7 mouse cellular contexts compared by ENCODE assay signal in the genomic region with DNA sequence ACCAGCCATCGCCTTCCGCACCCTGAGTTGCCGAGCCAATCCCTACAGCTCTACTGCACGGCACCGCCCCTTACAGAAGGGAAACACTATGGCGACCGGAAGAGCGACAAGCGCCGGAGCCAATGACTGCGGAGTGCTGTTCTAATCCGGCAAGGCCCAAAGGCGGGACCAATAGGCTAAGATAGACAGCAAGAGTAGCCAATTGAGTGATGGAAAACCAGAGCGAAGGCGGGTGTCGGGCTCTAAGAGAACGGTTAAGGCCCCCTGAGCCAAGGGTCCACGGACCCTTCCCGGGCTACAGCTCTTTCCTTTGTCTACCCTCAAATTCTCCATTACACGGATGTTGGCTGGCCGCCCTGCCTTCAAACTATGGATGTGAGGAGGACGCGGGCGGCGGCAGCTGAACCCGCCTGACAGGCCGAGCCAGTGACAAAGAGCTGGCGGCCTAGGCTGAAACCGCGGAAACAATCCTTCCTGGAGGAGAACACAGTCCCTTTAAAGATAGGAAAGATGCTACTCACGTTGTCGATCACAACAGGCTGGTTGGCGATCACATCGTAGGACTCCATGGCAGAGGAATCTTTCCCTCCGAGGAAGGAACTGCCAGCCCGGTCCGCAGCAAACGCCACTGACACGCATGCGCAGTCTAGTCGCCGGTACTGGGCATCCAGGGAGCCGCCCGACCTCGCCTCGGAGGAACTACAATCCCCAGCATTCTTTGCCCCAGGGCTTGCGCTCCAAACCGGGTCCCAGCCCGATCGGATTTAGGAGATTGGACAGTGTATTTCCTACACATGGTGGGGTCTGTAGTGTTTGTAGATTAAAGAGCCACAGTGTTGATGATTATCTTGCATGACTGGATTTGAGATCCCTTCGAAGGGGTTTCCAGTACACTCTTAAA. TPM values are rescaled to one million over a fixed set of nuclear protein-coding genes. Genes with fewer than 3 reads are reported as not detected.
A peak's percentile ranks its signal among the peaks of the same experiment; 100 is the strongest.
DNase-seq lines count a peak whose midpoint lies in the region; ATAC-seq lines count a peak whose summit lies in the region.

A gene (minus strand): TSS at position 640 of the 901 bp plus-strand sequence.

- peak within 1 kb of the TSS; percentile 87 for H3K4me2 ChIP-seq in embryonic facial prominence, embryonic 11.5 days (ENCODE audit: low read depth, low read length)
- H3K4me2 ChIP-seq in limb, embryonic 11.5 days (ENCODE audit: low read depth, severe bottlenecking) = peak within 1 kb of the TSS; percentile 60
- peak within 1 kb of the TSS; percentile 96 for H3K4me2 ChIP-seq in midbrain, embryonic 14.5 days (ENCODE audit: low read length)

- H3K27me3 ChIP-seq in embryonic facial prominence, embryonic 11.5 days (ENCODE audit: control insufficient read depth, insufficient read depth, low read length) = no peaks in the 10 kb centered on the region
- H3K27me3 ChIP-seq in limb, embryonic 11.5 days (ENCODE audit: control insufficient read depth, insufficient read depth, low read length) = no peaks in the 10 kb centered on the region
- no peaks in the 10 kb centered on the region for H3K27me3 ChIP-seq in midbrain, embryonic 14.5 days (ENCODE audit: control insufficient read depth, insufficient read depth, low read length)

- peaks cover 2% of the 10 kb centered on the region; the same call in 1 of the 2 replicates for H3K4me1 ChIP-seq in embryonic facial prominence, embryonic 11.5 days (ENCODE audit: control insufficient read depth, insufficient read depth, low read length)
- peaks cover 21% of the 10 kb centered on the region for H3K4me1 ChIP-seq in limb, embryonic 11.5 days (ENCODE audit: control insufficient read depth, insufficient read depth, low read length)
- H3K4me1 ChIP-seq in midbrain, embryonic 14.5 days (ENCODE audit: control insufficient read depth, insufficient read depth, low read length) = peaks cover 41% of the 10 kb centered on the region

- WGBS in embryonic facial prominence, embryonic 11.5 days = under 1% methylated on average over 51 of the region's 51 CpGs
- WGBS in limb, embryonic 11.5 days = under 1% methylated on average over 51 of the region's 51 CpGs
- under 1% methylated on average over 51 of the region's 51 CpGs for WGBS in midbrain, embryonic 14.5 days

- H3K9ac ChIP-seq in embryonic facial prominence, embryonic 11.5 days (replicated peaks; ENCODE audit: low read length) = peak within 1 kb of the TSS; percentile 75
- H3K9ac ChIP-seq in limb, embryonic 11.5 days (ENCODE audit: low read length) = peak within 1 kb of the TSS; percentile 82
- peak within 1 kb of the TSS; percentile 94 for H3K9ac ChIP-seq in midbrain, embryonic 14.5 days (replicated peaks; ENCODE audit: low read length)

- peak; percentile 98 for DNase-seq in adrenal gland, postnatal 14 days
- DNase-seq in embryonic facial prominence, embryonic 11.5 days (ENCODE audit: low spot score) = peak; percentile 100
- peak; percentile 100 for DNase-seq in heart, adult 11 months
- peak; percentile 98 for DNase-seq in kidney, adult 18-20 months
- peak; percentile 98 for DNase-seq in limb, embryonic 11.5 days (ENCODE audit: low spot score)
- peak; percentile 99 for DNase-seq in midbrain, embryonic 14.5 days
- DNase-seq in spleen, adult 18-20 months = peak; percentile 91 to 92

- H3K4me3 ChIP-seq in embryonic facial prominence, embryonic 11.5 days (ENCODE audit: low read depth, low read length) = peak within 1 kb of the TSS; percentile 87
- peak within 1 kb of the TSS; percentile 83 for H3K4me3 ChIP-seq in limb, embryonic 11.5 days (ENCODE audit: low read depth, low read length)
- H3K4me3 ChIP-seq in midbrain, embryonic 14.5 days (replicated peaks; ENCODE audit: low read depth, low read length) = peak within 1 kb of the TSS; percentile 90

- H3K36me3 ChIP-seq in embryonic facial prominence, embryonic 11.5 days (replicated peaks; ENCODE audit: control insufficient read depth, insufficient read depth, low read depth, low read length) = no peaks in the 10 kb centered on the region
- no peaks in the 10 kb centered on the region for H3K36me3 ChIP-seq in limb, embryonic 11.5 days (ENCODE audit: control insufficient read depth, insufficient read depth, low read length)
- H3K36me3 ChIP-seq in midbrain, embryonic 14.5 days (ENCODE audit: control insufficient read depth, insufficient read depth, low read length) = no peaks in the 10 kb centered on the region

- peak; percentile 89 for ATAC-seq in embryonic facial prominence, embryonic 11.5 days (replicated peaks; ENCODE audit: insufficient number of reproducible peaks, low FRiP score, low TSS enrichment, low read depth)
- ATAC-seq in limb, embryonic 11.5 days (ENCODE audit: insufficient number of reproducible peaks, low FRiP score, low TSS enrichment, low read depth) = peak; percentile 90
- ATAC-seq in midbrain, embryonic 14.5 days (ENCODE audit: low FRiP score, low TSS enrichment) = peak; percentile 92

- no peaks in the 10 kb centered on the region for H3K9me3 ChIP-seq in embryonic facial prominence, embryonic 11.5 days (replicated peaks; ENCODE audit: control insufficient read depth, low read length)
- H3K9me3 ChIP-seq in limb, embryonic 11.5 days (ENCODE audit: control insufficient read depth, low read length) = no peaks in the 10 kb centered on the region
- no peaks in the 10 kb centered on the region for H3K9me3 ChIP-seq in midbrain, embryonic 14.5 days (ENCODE audit: control insufficient read depth, low read length)

- no peak within 1 kb of the TSS for H3K27ac ChIP-seq in embryonic facial prominence, embryonic 11.5 days (replicated peaks; ENCODE audit: low read depth, low read length)
- H3K27ac ChIP-seq in limb, embryonic 11.5 days (replicated peaks; ENCODE audit: low read depth, low read length) = no peak within 1 kb of the TSS; the same call in 1 of the 2 replicates
- peak within 1 kb of the TSS; percentile 86 for H3K27ac ChIP-seq in midbrain, embryonic 14.5 days (replicated peaks; ENCODE audit: low read depth, low read length)

RNA-seq across cellular contexts. Expression of the gene that starts here (rescaled TPM):
- 93.2 and 103 TPM in 2 replicates for total RNA-seq in adrenal gland, postnatal 14 days (2021)
- 171 and 182 TPM in 2 replicates for polyA plus RNA-seq in embryonic facial prominence, embryonic 11.5 days (2014; fragmentation: Nextera tagmentation; extraction: Ambion mirVana)
- 147 and 158 TPM in 2 replicates for polyA plus RNA-seq in limb, embryonic 11.5 days (2014; fragmentation: Nextera tagmentation; extraction: Ambion mirVana)
- polyA plus RNA-seq in midbrain, embryonic 14.5 days (2014; fragmentation: Nextera tagmentation; extraction: Ambion mirVana) = 320 and 379 TPM in 2 replicates
